Mouse (Mus musculus) heart, adult 11 months (tissue): ENCODE data around the gene Prkar2b.
"Not testable (repeated sequence)": the region's sequence is repeated elsewhere in the genome, so short reads cannot be mapped to it uniquely, and the experiment has no call there.

Experiments
- DNase-seq: peaks from one replicate; pipeline ENCODE4 v3.0.0; 2022

Prkar2b gene

GRCm38 (mm10) chr12:32059707-32060106 lies 1.4 kb downstream of the Prkar2b start:
- DNase-seq, result no peak

- DNase-seq, result no peak
Observed at GRCm38 (mm10) chr12:32059135-32059534, 2.0 kb downstream of the Prkar2b start.

- no peak for DNase-seq
Observed at GRCm38 (mm10) chr12:32057461-32058199, 3.5 kb downstream of the Prkar2b start.

GRCm38 (mm10) chr12:32055797-32056196 lies 5.3 kb downstream of the Prkar2b start:
- no peak for DNase-seq

GRCm38 (mm10) chr12:32054476-32055166 lies 6.5 kb downstream of the Prkar2b start:
- no peak for DNase-seq

GRCm38 (mm10) chr12:32053637-32054366 lies 7.3 kb downstream of the Prkar2b start:
- no peak for DNase-seq

GRCm38 (mm10) chr12:32052882-32053281 lies 8.2 kb downstream of the Prkar2b start:
- DNase-seq, result no peak

- no peak for DNase-seq
Observed at GRCm38 (mm10) chr12:32050165-32050564, 10.9 kb downstream of the Prkar2b start.

- no peak for DNase-seq
Observed at GRCm38 (mm10) chr12:32045566-32046330, 15.3 kb downstream of the Prkar2b start.

GRCm38 (mm10) chr12:32044487-32045134 lies 16.5 kb downstream of the Prkar2b start:
- no peak for DNase-seq

- no peak for DNase-seq
Observed at GRCm38 (mm10) chr12:32033536-32033935, 27.6 kb downstream of the Prkar2b start.

- DNase-seq, result no peak
Observed at GRCm38 (mm10) chr12:32032917-32033316, 28.2 kb downstream of the Prkar2b start.

GRCm38 (mm10) chr12:32018376-32018750 lies 42.7 kb downstream of the Prkar2b start:
- no peak for DNase-seq

GRCm38 (mm10) chr12:32017636-32018375 lies 43.3 kb downstream of the Prkar2b start:
- DNase-seq, result peak; percentile 95

GRCm38 (mm10) chr12:32016472-32016871 lies 44.6 kb downstream of the Prkar2b start:
- DNase-seq, result no peak

- DNase-seq, result peak; percentile 79
Observed at GRCm38 (mm10) chr12:32015268-32015769, 45.8 kb downstream of the Prkar2b start.

- peak; percentile 51 for DNase-seq
Observed at GRCm38 (mm10) chr12:32014811-32015210, 46.3 kb downstream of the Prkar2b start.

- peak; percentile 14 for DNase-seq
Observed at GRCm38 (mm10) chr12:32012169-32012568, 48.9 kb downstream of the Prkar2b start.

GRCm38 (mm10) chr12:32011128-32011527 lies 50.0 kb downstream of the Prkar2b start:
- DNase-seq, result peak; percentile 9

GRCm38 (mm10) chr12:32009985-32010369 lies 51.1 kb downstream of the Prkar2b start:
- not testable (repeated sequence) for DNase-seq

- peak; percentile 14 for DNase-seq
Observed at GRCm38 (mm10) chr12:32009267-32009984, 51.7 kb downstream of the Prkar2b start.
